Mouse (Mus musculus): Measurements from ENCODE around the gene Ppt2. TPM values are rescaled to one million over a fixed set of nuclear protein-coding genes. Genes with fewer than 3 reads are reported as not detected.

Ppt2 gene
- polyA plus RNA-seq, 1 experiment = 20.2 TPM

GRCm38 (mm10) chr17:34672246-34672792, 44.0 kb upstream of the Ppt2 start:
- H3K27ac ChIP-seq (ENCODE audit: control insufficient read depth, insufficient read depth, low read depth, low read length) = no peak overlapping the region
- TF ChIP-seq POLR2A (IDR thresholded peaks at IDR 0.05; ENCODE audit: control insufficient read depth, low read depth, low read length) = no peak
- TF ChIP-seq CTCF (IDR thresholded peaks at IDR 0.05; ENCODE audit: control insufficient read depth, insufficient read depth, insufficient replicate concordance, low read depth, low read length) = no peak
- no peaks in the 10 kb centered on the region; the same call in 1 of the 2 replicates for H3K27me3 ChIP-seq (ENCODE audit: control insufficient read depth, insufficient read depth, low read length)
- H3K36me3 ChIP-seq (ENCODE audit: control insufficient read depth, insufficient read depth, low read length) = no peaks in the 10 kb centered on the region
- peaks cover 19% of the 10 kb centered on the region for H3K4me1 ChIP-seq (ENCODE audit: control insufficient read depth, insufficient read depth, low read length)
- peak overlapping the region; percentile 57 for H3K4me3 ChIP-seq (ENCODE audit: control insufficient read depth, low read depth, low read length)

- H3K4me1 ChIP-seq (ENCODE audit: control insufficient read depth, insufficient read depth, low read length) = peaks cover 19% of the 10 kb centered on the region
- no peaks in the 10 kb centered on the region for H3K36me3 ChIP-seq (ENCODE audit: control insufficient read depth, insufficient read depth, low read length)
- peak overlapping the region; percentile 57 for H3K4me3 ChIP-seq (ENCODE audit: control insufficient read depth, low read depth, low read length)
- TF ChIP-seq POLR2A (IDR thresholded peaks at IDR 0.05; ENCODE audit: control insufficient read depth, low read depth, low read length) (no peak), CTCF (IDR thresholded peaks at IDR 0.05; ENCODE audit: control insufficient read depth, insufficient read depth, insufficient replicate concordance, low read depth, low read length) (no peak)
- H3K27me3 ChIP-seq (ENCODE audit: control insufficient read depth, insufficient read depth, low read length) = no peaks in the 10 kb centered on the region; the same call in 1 of the 2 replicates
- no peak overlapping the region for H3K27ac ChIP-seq (ENCODE audit: control insufficient read depth, insufficient read depth, low read depth, low read length)
These were observed 43.1 kb upstream of the Ppt2 start for GRCm38 (mm10) chr17:34671151-34672066.

GRCm38 (mm10) chr17:34670235-34670634, 41.9 kb upstream of the Ppt2 start, which contains the start of gene Tnxb:
Gene Tnxb (plus strand): TSS chr17:34670535.
- no peak within 1 kb of the TSS; the same call in 1 of the 2 replicates for H3K4me3 ChIP-seq (ENCODE audit: control insufficient read depth, low read depth, low read length)
- H3K4me1 ChIP-seq (ENCODE audit: control insufficient read depth, insufficient read depth, low read length) = peaks cover 18% of the 10 kb centered on the region
- H3K27ac ChIP-seq (ENCODE audit: control insufficient read depth, insufficient read depth, low read depth, low read length) = no peak within 1 kb of the TSS
- H3K36me3 ChIP-seq (ENCODE audit: control insufficient read depth, insufficient read depth, low read length) = no peaks in the 10 kb centered on the region
- no peaks in the 10 kb centered on the region; the same call in 1 of the 2 replicates for H3K27me3 ChIP-seq (ENCODE audit: control insufficient read depth, insufficient read depth, low read length)
- TF ChIP-seq POLR2A (IDR thresholded peaks at IDR 0.05; ENCODE audit: control insufficient read depth, low read depth, low read length) (no peak), CTCF (IDR thresholded peaks at IDR 0.05; ENCODE audit: control insufficient read depth, insufficient read depth, insufficient replicate concordance, low read depth, low read length) (no peak)

DNA sequence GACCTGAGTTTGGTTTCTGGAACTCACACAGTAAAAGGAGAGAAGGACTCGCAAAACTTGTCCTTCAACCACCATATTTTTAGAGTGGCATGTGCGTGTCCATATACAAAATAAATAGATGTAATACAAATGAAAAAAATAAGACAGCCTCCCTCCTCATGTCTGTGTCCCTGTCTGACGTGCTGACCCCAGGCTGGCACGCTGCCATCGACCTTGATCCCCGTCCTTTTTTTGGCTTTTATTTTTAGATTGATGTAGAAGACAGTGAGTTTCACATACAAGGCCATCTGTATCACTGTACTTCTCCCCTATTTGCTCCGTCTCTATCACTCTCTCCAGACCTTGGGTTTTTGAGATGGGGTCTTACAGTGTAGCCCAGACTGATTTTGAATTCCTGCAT, 36.2 kb upstream of the Ppt2 start:
- TF ChIP-seq POLR2A (IDR thresholded peaks at IDR 0.05; ENCODE audit: control insufficient read depth, low read depth, low read length) = no peak
- no peak for TF ChIP-seq CTCF (IDR thresholded peaks at IDR 0.05; ENCODE audit: control insufficient read depth, insufficient read depth, insufficient replicate concordance, low read depth, low read length)
- H3K27ac ChIP-seq (ENCODE audit: control insufficient read depth, insufficient read depth, low read depth, low read length) = no peak overlapping the region
- H3K27me3 ChIP-seq (ENCODE audit: control insufficient read depth, insufficient read depth, low read length) = no peaks in the 10 kb centered on the region
- H3K4me3 ChIP-seq (ENCODE audit: control insufficient read depth, low read depth, low read length) = no peak overlapping the region
- no peaks in the 10 kb centered on the region for H3K36me3 ChIP-seq (ENCODE audit: control insufficient read depth, insufficient read depth, low read length)
- H3K4me1 ChIP-seq (ENCODE audit: control insufficient read depth, insufficient read depth, low read length) = no peaks in the 10 kb centered on the region; the same call in 1 of the 2 replicates

DNA sequence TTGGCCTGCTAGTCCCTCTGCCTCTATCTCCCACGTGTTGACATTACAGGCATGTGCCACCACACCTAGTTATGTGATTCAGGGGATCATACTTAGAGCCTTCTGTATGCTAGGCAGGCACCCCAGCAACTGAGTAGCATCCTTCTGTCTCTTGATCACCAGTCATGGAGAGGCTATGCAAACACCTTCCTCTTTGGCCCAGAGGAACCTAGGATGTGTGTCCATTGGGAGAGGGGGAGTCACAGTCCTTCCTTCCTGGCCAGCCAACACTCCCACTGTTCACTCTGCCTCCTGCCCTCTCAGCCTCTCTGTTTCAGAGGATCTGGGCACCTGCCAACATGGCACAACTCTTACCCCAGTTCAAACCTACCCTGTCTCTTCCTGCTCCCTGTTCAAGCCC, 35.2 kb upstream of the Ppt2 start:
- H3K4me1 ChIP-seq (ENCODE audit: control insufficient read depth, insufficient read depth, low read length) = no peaks in the 10 kb centered on the region; the same call in 1 of the 2 replicates
- H3K27me3 ChIP-seq (ENCODE audit: control insufficient read depth, insufficient read depth, low read length) = no peaks in the 10 kb centered on the region
- TF ChIP-seq CTCF (IDR thresholded peaks at IDR 0.05; ENCODE audit: control insufficient read depth, insufficient read depth, insufficient replicate concordance, low read depth, low read length) = no peak
- TF ChIP-seq POLR2A (IDR thresholded peaks at IDR 0.05; ENCODE audit: control insufficient read depth, low read depth, low read length) = no peak
- no peaks in the 10 kb centered on the region for H3K36me3 ChIP-seq (ENCODE audit: control insufficient read depth, insufficient read depth, low read length)
- H3K4me3 ChIP-seq (ENCODE audit: control insufficient read depth, low read depth, low read length) = no peak overlapping the region
- no peak overlapping the region for H3K27ac ChIP-seq (ENCODE audit: control insufficient read depth, insufficient read depth, low read depth, low read length)

- Histone ChIP-seq H3K27ac (ENCODE audit: control insufficient read depth, insufficient read depth, low read depth, low read length) (no peak overlapping the region), H3K4me3 (ENCODE audit: control insufficient read depth, low read depth, low read length) (no peak overlapping the region), H3K36me3 (ENCODE audit: control insufficient read depth, insufficient read depth, low read length) (no peaks in the 10 kb centered on the region), H3K27me3 (ENCODE audit: control insufficient read depth, insufficient read depth, low read length) (no peaks in the 10 kb centered on the region), H3K4me1 (ENCODE audit: control insufficient read depth, insufficient read depth, low read length) (no peaks in the 10 kb centered on the region; the same call in 1 of the 2 replicates)
- TF ChIP-seq CTCF (IDR thresholded peaks at IDR 0.05; ENCODE audit: control insufficient read depth, insufficient read depth, insufficient replicate concordance, low read depth, low read length) = no peak
- no peak for TF ChIP-seq POLR2A (IDR thresholded peaks at IDR 0.05; ENCODE audit: control insufficient read depth, low read depth, low read length)
These were observed 34.7 kb upstream of the Ppt2 start for GRCm38 (mm10) chr17:34662978-34663377.

DNA sequence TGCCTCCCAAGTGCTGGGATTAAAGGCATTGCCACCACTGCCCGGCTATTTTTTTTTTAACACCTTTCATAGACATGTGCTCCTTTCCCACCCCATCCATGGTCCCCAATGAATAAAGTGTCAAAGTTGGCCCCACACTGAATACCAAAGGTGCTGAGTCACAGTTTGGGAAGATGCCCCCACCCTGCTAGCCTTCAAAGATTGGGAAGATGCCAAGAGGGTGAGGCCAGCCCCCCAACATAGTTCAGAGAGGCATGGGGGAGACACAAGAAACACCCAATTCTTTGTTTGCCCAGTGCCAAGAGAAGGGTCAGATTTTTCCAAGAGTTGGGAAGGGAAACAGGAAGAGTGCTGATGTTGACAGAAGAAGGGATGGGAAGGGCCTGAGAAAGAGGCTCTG, 34.2 kb upstream of the Ppt2 start:
- Histone ChIP-seq H3K27me3 (ENCODE audit: control insufficient read depth, insufficient read depth, low read length) (no peaks in the 10 kb centered on the region), H3K36me3 (ENCODE audit: control insufficient read depth, insufficient read depth, low read length) (no peaks in the 10 kb centered on the region), H3K27ac (ENCODE audit: control insufficient read depth, insufficient read depth, low read depth, low read length) (no peak overlapping the region), H3K4me3 (ENCODE audit: control insufficient read depth, low read depth, low read length) (no peak overlapping the region), H3K4me1 (ENCODE audit: control insufficient read depth, insufficient read depth, low read length) (no peaks in the 10 kb centered on the region; the same call in 1 of the 2 replicates)
- TF ChIP-seq CTCF (IDR thresholded peaks at IDR 0.05; ENCODE audit: control insufficient read depth, insufficient read depth, insufficient replicate concordance, low read depth, low read length) = no peak
- TF ChIP-seq POLR2A (IDR thresholded peaks at IDR 0.05; ENCODE audit: control insufficient read depth, low read depth, low read length) = no peak

Measured in testis, adult 2 months (tissue).